Mouse (Mus musculus): ENCODE measurements around the gene Ap2m1. TPM values are rescaled to one million over a fixed set of nuclear protein-coding genes. Genes with fewer than 3 reads are reported as not detected.

The Ap2m1 gene
- total and polyA plus RNA-seq, 2 experiments from 2014 or later: 1,021 to 1,346 TPM

- H3K9ac ChIP-seq (replicated peaks; ENCODE audit: low read length): no peak overlapping the region
- no peaks in the 10 kb centered on the region for H3K4me1 ChIP-seq (ENCODE audit: insufficient read depth, low read length)
- H3K4me3 ChIP-seq (ENCODE audit: low read length): no peak overlapping the region
- H3K4me2 ChIP-seq (ENCODE audit: low read depth, low read length): no peak overlapping the region
- DNase-seq (ENCODE audit: low spot score): no peak
- no peak overlapping the region for H3K27ac ChIP-seq
- no peaks in the 10 kb centered on the region for H3K27me3 ChIP-seq (ENCODE audit: insufficient read depth, low read length)
- 92% methylated on average over 2 of the region's 2 CpGs for WGBS
- no peak for ATAC-seq
- no peak for TF ChIP-seq CTCF (IDR thresholded peaks at IDR 0.05; ENCODE audit: low read depth)
- no peaks in the 10 kb centered on the region for H3K36me3 ChIP-seq (ENCODE audit: insufficient read depth, low read length)
- H3K9me3 ChIP-seq (ENCODE audit: low read length): no peaks in the 10 kb centered on the region
Measured at GRCm38 (mm10) chr16:20493452-20493851, 41.8 kb upstream of the Ap2m1 start.

- 24% methylated on average over 25 of the region's 25 CpGs for WGBS
Measured at GRCm38 (mm10) chr16:20496671-20497600, 38.3 kb upstream of the Ap2m1 start.

GRCm38 (mm10) chr16:20497980-20498676, 37.1 kb upstream of the Ap2m1 start:
- no peak for TF ChIP-seq CTCF (IDR thresholded peaks at IDR 0.05; ENCODE audit: low read depth)
- Histone ChIP-seq H3K4me1 (ENCODE audit: insufficient read depth, low read length) (no peaks in the 10 kb centered on the region; the same call in 1 of the 2 replicates), H3K4me2 (ENCODE audit: low read depth, low read length) (peak overlapping the region; percentile 76), H3K4me3 (ENCODE audit: low read length) (peak overlapping the region; percentile 72), H3K9ac (replicated peaks; ENCODE audit: low read length) (peak overlapping the region; percentile 66; the same call in 1 of the 2 replicates), H3K27ac (peak overlapping the region; percentile 80; the same call in 1 of the 2 replicates), H3K27me3 (ENCODE audit: insufficient read depth, low read length) (no peaks in the 10 kb centered on the region), H3K9me3 (ENCODE audit: low read length) (no peaks in the 10 kb centered on the region), H3K36me3 (ENCODE audit: insufficient read depth, low read length) (peaks cover 22% of the 10 kb centered on the region)
- DNase-seq (ENCODE audit: low spot score): no peak
- WGBS: 9% methylated on average over 16 of the region's 16 CpGs
- no peak; the same call in 1 of the 2 replicates for ATAC-seq

More at GRCm38 (mm10) chr16:20496671-20497600, 38.3 kb upstream of the Ap2m1 start:
- H3K36me3 ChIP-seq (ENCODE audit: insufficient read depth, low read length): peaks cover 10% of the 10 kb centered on the region
- H3K4me3 ChIP-seq (ENCODE audit: low read length): peak overlapping the region; percentile 28
- no peak overlapping the region for H3K27ac ChIP-seq
- no peaks in the 10 kb centered on the region; the same call in 1 of the 2 replicates for H3K4me1 ChIP-seq (ENCODE audit: insufficient read depth, low read length)
- TF ChIP-seq CTCF (IDR thresholded peaks at IDR 0.05; ENCODE audit: low read depth): peak; percentile 84
- no peaks in the 10 kb centered on the region for H3K9me3 ChIP-seq (ENCODE audit: low read length)
- peak overlapping the region; percentile 4; the same call in 1 of the 2 replicates for H3K9ac ChIP-seq (replicated peaks; ENCODE audit: low read length)
- ATAC-seq (peak; percentile 38), DNase-seq (ENCODE audit: low spot score) (peak; percentile 88)
- peak overlapping the region; percentile 59 for H3K4me2 ChIP-seq (ENCODE audit: low read depth, low read length)
- H3K27me3 ChIP-seq (ENCODE audit: insufficient read depth, low read length): no peaks in the 10 kb centered on the region

GRCm38 (mm10) chr16:20498677-20499475, 36.4 kb upstream of the Ap2m1 start, which contains the start of gene Eif2b5:
Gene Eif2b5, plus strand, starts transcription at chr16:20498817.
- ATAC-seq (peak; percentile 93), DNase-seq (ENCODE audit: low spot score) (peak; percentile 94)
- WGBS: under 1% methylated on average over 49 of the region's 49 CpGs
- Histone ChIP-seq H3K27me3 (ENCODE audit: insufficient read depth, low read length) (no peaks in the 10 kb centered on the region), H3K4me2 (ENCODE audit: low read depth, low read length) (peak within 1 kb of the TSS; percentile 76), H3K9me3 (ENCODE audit: low read length) (no peaks in the 10 kb centered on the region), H3K36me3 (ENCODE audit: insufficient read depth, low read length) (peaks cover 28% of the 10 kb centered on the region), H3K27ac (peak within 1 kb of the TSS; percentile 80), H3K9ac (replicated peaks; ENCODE audit: low read length) (peak within 1 kb of the TSS; percentile 66), H3K4me1 (ENCODE audit: insufficient read depth, low read length) (no peaks in the 10 kb centered on the region; the same call in 1 of the 2 replicates), H3K4me3 (ENCODE audit: low read length) (peak within 1 kb of the TSS; percentile 72)
- TF ChIP-seq CTCF (IDR thresholded peaks at IDR 0.05; ENCODE audit: low read depth): 0 out of 2 replicates have a peak, but pooled peaks have one; percentile 3

- Histone ChIP-seq H3K27me3 (ENCODE audit: insufficient read depth, low read length) (no peaks in the 10 kb centered on the region), H3K27ac (no peak overlapping the region), H3K4me3 (ENCODE audit: low read length) (no peak overlapping the region), H3K4me1 (ENCODE audit: insufficient read depth, low read length) (no peaks in the 10 kb centered on the region), H3K9ac (replicated peaks; ENCODE audit: low read length) (no peak overlapping the region), H3K4me2 (ENCODE audit: low read depth, low read length) (no peak overlapping the region), H3K36me3 (ENCODE audit: insufficient read depth, low read length) (peaks cover 88% of the 10 kb centered on the region), H3K9me3 (ENCODE audit: low read length) (no peaks in the 10 kb centered on the region)
- WGBS: 92% methylated on average over 8 of the region's 8 CpGs
- no peak for ATAC-seq
- DNase-seq (ENCODE audit: low spot score): no peak
- no peak for TF ChIP-seq CTCF (IDR thresholded peaks at IDR 0.05; ENCODE audit: low read depth)
Measured at GRCm38 (mm10) chr16:20506000-20506399, 29.3 kb upstream of the Ap2m1 start.

GRCm38 (mm10) chr16:20509349-20509748, 25.9 kb upstream of the Ap2m1 start:
- Histone ChIP-seq H3K9me3 (ENCODE audit: low read length) (no peaks in the 10 kb centered on the region), H3K27ac (no peak overlapping the region), H3K9ac (replicated peaks; ENCODE audit: low read length) (no peak overlapping the region), H3K27me3 (ENCODE audit: insufficient read depth, low read length) (no peaks in the 10 kb centered on the region), H3K36me3 (ENCODE audit: insufficient read depth, low read length) (peaks cover 65% of the 10 kb centered on the region), H3K4me2 (ENCODE audit: low read depth, low read length) (no peak overlapping the region), H3K4me3 (ENCODE audit: low read length) (no peak overlapping the region), H3K4me1 (ENCODE audit: insufficient read depth, low read length) (no peaks in the 10 kb centered on the region)
- DNase-seq (ENCODE audit: low spot score) (peak; percentile 56), ATAC-seq (peak; percentile 46)
- WGBS: 79% methylated on average over 3 of the region's 3 CpGs
- TF ChIP-seq CTCF (IDR thresholded peaks at IDR 0.05; ENCODE audit: low read depth): peak; percentile 68
